Mouse (Mus musculus) liver, embryonic 15.5 days (tissue): Measurements from ENCODE around the gene Tbp. TPM values are rescaled to one million over a fixed set of nuclear protein-coding genes. Genes with fewer than 3 reads are reported as not detected.

ENCODE experiments used
- ATAC-seq: fragments of 200-750 bp; cut with Nextera tagmentation; 2 replicates; pipeline ENCODE4 v1.8.0; 2017; ENCODE audit warnings: moderate number of reproducible peaks, mild to moderate bottlenecking, moderate library complexity; ENCODE audit not compliant: insufficient read depth
- H3K27ac ChIP-seq: fragments of 300-500 bp; sonication (generic); replicated peaks from 2 replicates; pipeline ENCODE4 v1.5.1; 2015; ENCODE audit warnings: mild to moderate bottlenecking, inconsistent platforms
- H3K27me3 ChIP-seq: fragments of 300-500 bp; sonication (generic); 2 replicates; pipeline ENCODE4 v1.6.1; 2015; ENCODE audit warnings: mild to moderate bottlenecking, inconsistent platforms
- H3K36me3 ChIP-seq: fragments of 300-500 bp; sonication (generic); replicated peaks from 2 replicates; pipeline ENCODE4 v1.6.1; 2015; ENCODE audit warnings: moderate library complexity, mild to moderate bottlenecking, inconsistent platforms
- H3K4me1 ChIP-seq: fragments of 300-500 bp; sonication (generic); replicated peaks from 2 replicates; pipeline ENCODE4 v1.6.1; 2015; ENCODE audit warnings: inconsistent platforms
- H3K4me2 ChIP-seq: fragments of 300-500 bp; sonication (generic); 2 replicates; pipeline ENCODE4 v1.6.1; 2015; ENCODE audit warnings: moderate library complexity, mild to moderate bottlenecking, inconsistent platforms
- H3K4me3 ChIP-seq: fragments of 300-500 bp; sonication (generic); replicated peaks from 2 replicates; pipeline ENCODE4 v1.5.1; 2015; ENCODE audit warnings: mild to moderate bottlenecking, inconsistent platforms
- H3K9ac ChIP-seq: fragments of 300-500 bp; sonication (generic); 2 replicates; pipeline ENCODE4 v1.6.1; 2015; ENCODE audit warnings: moderate library complexity, mild to moderate bottlenecking, inconsistent platforms
- H3K9me3 ChIP-seq: fragments of 300-500 bp; sonication (generic); replicated peaks from 2 replicates; pipeline ENCODE4 v1.6.1; 2016; ENCODE audit warnings: inconsistent platforms
- WGBS: fragments of 180-500 bp; shearing (Covaris S2); methylation state at CpG from one replicate; pipeline ENCODE4 v1.1.7; 2015; ENCODE audit warnings: mixed read lengths; ENCODE audit not compliant: insufficient replicate concordance; 5-methylcytosine and 5-hydroxymethylcytosine counted together
- polyA plus RNA-seq: library from polyadenylated mRNA; unstranded; fragments of >200 nt; fragmentation: Nextera tagmentation; extraction: Ambion mirVana; gene quantifications from 2 replicates; pipeline ENCODE4 v1.2.1, GENCODE M21; 2015

Tbp gene
- polyA plus RNA-seq, 1 experiment from 2014 or later, result 17.6 TPM

- no peak overlapping the region for H3K27ac ChIP-seq
- H3K36me3 ChIP-seq, result peaks cover 91% of the 10 kb centered on the region
- no peak overlapping the region for H3K9ac ChIP-seq
- H3K9me3 ChIP-seq, result no peaks in the 10 kb centered on the region
- H3K4me3 ChIP-seq, result no peak overlapping the region
- no peaks in the 10 kb centered on the region for H3K27me3 ChIP-seq
- H3K4me2 ChIP-seq, result no peak overlapping the region
- no peaks in the 10 kb centered on the region for H3K4me1 ChIP-seq
- WGBS, result 38% methylated on average over 5 of the region's 5 CpGs
- no peak for ATAC-seq
Observed at GRCm38 (mm10) chr17:15517776-15518175, 18.1 kb downstream of the Tbp start.

GRCm38 (mm10) chr17:15518186-15518585 lies 18.5 kb downstream of the Tbp start:
- no peaks in the 10 kb centered on the region for H3K27me3 ChIP-seq
- H3K36me3 ChIP-seq, result peaks cover 95% of the 10 kb centered on the region
- no peaks in the 10 kb centered on the region for H3K9me3 ChIP-seq
- no peak overlapping the region for H3K4me3 ChIP-seq
- 82% methylated on average over 5 of the region's 5 CpGs for WGBS
- no peak for ATAC-seq
- no peak overlapping the region for H3K27ac ChIP-seq
- no peaks in the 10 kb centered on the region for H3K4me1 ChIP-seq
- H3K9ac ChIP-seq, result no peak overlapping the region
- no peak overlapping the region for H3K4me2 ChIP-seq

- H3K9me3 ChIP-seq, result no peaks in the 10 kb centered on the region
- no peak overlapping the region for H3K27ac ChIP-seq
- H3K36me3 ChIP-seq, result peaks cover 94% of the 10 kb centered on the region
- H3K4me2 ChIP-seq, result no peak overlapping the region
- 85% methylated on average over 1 of the region's 1 CpGs for WGBS
- no peak overlapping the region for H3K4me3 ChIP-seq
- no peak for ATAC-seq
- no peaks in the 10 kb centered on the region for H3K27me3 ChIP-seq
- no peaks in the 10 kb centered on the region for H3K4me1 ChIP-seq
- no peak overlapping the region for H3K9ac ChIP-seq
Observed at GRCm38 (mm10) chr17:15518766-15519165, 19.1 kb downstream of the Tbp start.

GRCm38 (mm10) chr17:15526304-15526703 lies 26.6 kb downstream of the Tbp start:
- peak overlapping the region; percentile 87 for H3K27ac ChIP-seq
- H3K4me3 ChIP-seq, result peak overlapping the region; percentile 73
- no peak for ATAC-seq

DNA sequence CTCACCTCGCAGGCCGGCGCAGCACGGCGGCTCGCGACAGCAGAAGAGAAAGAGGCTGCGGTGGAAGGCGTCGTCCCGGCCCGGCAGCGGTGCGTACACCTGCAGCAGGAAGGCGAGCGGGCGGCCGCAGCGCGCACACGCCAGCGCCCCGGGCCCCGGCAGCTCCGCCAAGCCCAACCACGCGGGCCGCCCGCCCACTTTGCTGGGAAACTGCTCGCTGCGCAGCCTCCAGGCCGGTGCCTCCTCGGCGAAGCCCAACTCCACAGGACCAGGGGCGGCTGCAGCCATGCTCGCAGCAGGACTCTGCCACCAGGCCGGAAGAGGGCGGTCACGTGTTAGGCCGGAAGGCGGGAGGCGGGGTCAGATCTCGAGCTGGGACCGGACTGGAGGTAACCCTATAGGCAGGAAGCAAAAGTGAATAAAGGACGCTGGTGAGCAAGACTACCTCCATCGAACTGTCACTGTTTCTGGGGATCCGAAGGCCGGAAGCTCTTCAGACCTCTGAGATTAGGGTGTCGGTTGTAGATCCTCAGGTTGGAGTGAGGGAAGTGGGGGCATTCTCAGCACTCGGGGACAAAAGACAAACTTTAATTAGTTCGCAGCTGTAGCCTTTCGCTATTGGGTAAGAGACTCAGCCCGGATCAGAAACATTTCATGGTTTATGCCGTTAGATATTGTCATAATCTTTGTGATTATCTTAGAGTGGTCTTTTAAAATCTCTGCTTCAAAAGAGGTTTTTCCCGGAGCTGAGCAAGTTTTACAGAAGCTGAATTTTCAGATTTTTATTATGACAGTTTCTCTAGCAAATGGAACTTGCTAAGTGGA lies 27.5 kb downstream of the Tbp start, which contains the start of gene Pdcd2:
Pdcd2 (minus strand) TSS at position 316 of the 825 bp plus-strand sequence.
- Histone ChIP-seq H3K27ac (peak within 1 kb of the TSS; percentile 87), H3K9me3 (no peaks in the 10 kb centered on the region), H3K4me3 (peak within 1 kb of the TSS; percentile 73), H3K4me1 (peaks cover 29% of the 10 kb centered on the region), H3K4me2 (peak within 1 kb of the TSS; percentile 92), H3K36me3 (peaks cover 30% of the 10 kb centered on the region), H3K27me3 (no peaks in the 10 kb centered on the region), H3K9ac (peak within 1 kb of the TSS; percentile 83)
- ATAC-seq, result peak; percentile 100
- under 1% methylated on average over 55 of the region's 55 CpGs for WGBS

More at GRCm38 (mm10) chr17:15526304-15526703, 26.6 kb downstream of the Tbp start:
- H3K9ac ChIP-seq, result peak overlapping the region; percentile 83
- WGBS, result 5% methylated on average over 10 of the region's 10 CpGs
- peaks cover 39% of the 10 kb centered on the region for H3K36me3 ChIP-seq
- no peaks in the 10 kb centered on the region for H3K9me3 ChIP-seq
- H3K4me2 ChIP-seq, result peak overlapping the region; percentile 92
- no peaks in the 10 kb centered on the region for H3K27me3 ChIP-seq
- peaks cover 29% of the 10 kb centered on the region for H3K4me1 ChIP-seq

- Histone ChIP-seq H3K36me3 (peaks cover 24% of the 10 kb centered on the region), H3K4me2 (peak overlapping the region; percentile 92), H3K27me3 (no peaks in the 10 kb centered on the region), H3K9ac (peak overlapping the region; percentile 83), H3K9me3 (no peaks in the 10 kb centered on the region), H3K4me3 (peak overlapping the region; percentile 73), H3K27ac (peak overlapping the region; percentile 87), H3K4me1 (peaks cover 29% of the 10 kb centered on the region)
- WGBS, result 21% methylated on average over 3 of the region's 3 CpGs
- ATAC-seq, result no peak
Observed at GRCm38 (mm10) chr17:15527811-15528136, 28.1 kb downstream of the Tbp start.

- no peak overlapping the region for H3K9ac ChIP-seq
- no peak for ATAC-seq
- peaks cover 16% of the 10 kb centered on the region for H3K36me3 ChIP-seq
- no peak overlapping the region for H3K4me3 ChIP-seq
- peaks cover 29% of the 10 kb centered on the region for H3K4me1 ChIP-seq
- 40% methylated on average over 2 of the region's 2 CpGs for WGBS
- no peak overlapping the region for H3K27ac ChIP-seq
- no peaks in the 10 kb centered on the region for H3K9me3 ChIP-seq
- H3K4me2 ChIP-seq, result no peak overlapping the region
- H3K27me3 ChIP-seq, result no peaks in the 10 kb centered on the region; the same call in 1 of the 2 replicates
Observed at GRCm38 (mm10) chr17:15528887-15529286, 29.2 kb downstream of the Tbp start.

- 30% methylated on average over 5 of the region's 5 CpGs for WGBS
Observed at GRCm38 (mm10) chr17:15530141-15530540, 30.5 kb downstream of the Tbp start.

DNA sequence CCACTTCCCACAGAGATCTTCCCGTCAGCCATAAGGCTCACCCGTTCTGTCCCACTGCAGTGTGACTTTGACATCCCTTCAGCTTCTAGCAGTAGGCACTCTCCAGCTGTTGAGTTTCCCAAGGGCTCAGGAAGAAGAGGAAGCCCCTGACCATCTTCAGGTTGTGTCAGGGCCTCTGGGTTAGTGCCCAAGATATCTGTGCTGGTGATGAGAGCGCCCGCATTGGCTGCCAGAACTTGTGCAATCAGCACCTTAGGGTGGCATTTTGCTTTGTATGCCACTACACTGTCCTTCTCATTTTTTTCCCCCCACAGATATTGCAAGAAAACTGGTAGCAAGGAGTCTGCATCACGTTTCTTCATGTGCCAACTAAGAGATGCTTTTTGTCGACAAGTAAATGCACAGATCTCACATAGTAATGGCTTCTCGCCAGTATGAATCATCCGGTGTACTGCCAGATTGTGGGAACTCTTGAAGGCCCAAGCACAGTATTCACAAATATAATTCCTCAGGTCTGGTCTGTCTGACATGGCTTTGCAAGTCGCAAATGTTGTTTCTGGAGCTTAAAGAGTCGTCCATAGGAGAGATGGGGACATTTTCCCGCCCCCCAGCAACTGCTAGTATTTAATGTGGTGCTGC lies 35.6 kb downstream of the Tbp start:
- Histone ChIP-seq H3K36me3 (no peaks in the 10 kb centered on the region), H3K4me2 (no peak overlapping the region; the same call in 1 of the 2 replicates), H3K27ac (no peak overlapping the region), H3K27me3 (peaks cover 43% of the 10 kb centered on the region), H3K9me3 (no peaks in the 10 kb centered on the region), H3K9ac (no peak overlapping the region), H3K4me1 (0 out of 2 replicates have a peak, but pooled peaks cover 7% of the 10 kb centered on the region), H3K4me3 (no peak overlapping the region)
- ATAC-seq, result no peak
- WGBS, result 56% methylated on average over 11 of the region's 11 CpGs

More at GRCm38 (mm10) chr17:15530141-15530540, 30.5 kb downstream of the Tbp start:
- no peak overlapping the region for H3K27ac ChIP-seq
- peaks cover 6% of the 10 kb centered on the region for H3K27me3 ChIP-seq
- H3K9me3 ChIP-seq, result no peaks in the 10 kb centered on the region
- no peak overlapping the region for H3K4me3 ChIP-seq
- H3K36me3 ChIP-seq, result peaks cover 4% of the 10 kb centered on the region; the same call in 1 of the 2 replicates
- no peak for ATAC-seq
- no peak overlapping the region for H3K9ac ChIP-seq
- H3K4me2 ChIP-seq, result no peak overlapping the region
- peaks cover 29% of the 10 kb centered on the region for H3K4me1 ChIP-seq

GRCm38 (mm10) chr17:15535943-15536342 lies 36.3 kb downstream of the Tbp start:
- H3K27me3 ChIP-seq, result peaks cover 46% of the 10 kb centered on the region
- no peak for ATAC-seq
- WGBS, result 10% methylated on average over 8 of the region's 8 CpGs
- H3K27ac ChIP-seq, result no peak overlapping the region
- H3K36me3 ChIP-seq, result no peaks in the 10 kb centered on the region
- H3K4me3 ChIP-seq, result peak overlapping the region; percentile 35
- H3K4me2 ChIP-seq, result peak overlapping the region; percentile 64
- no peak overlapping the region for H3K9ac ChIP-seq
- H3K4me1 ChIP-seq, result 0 out of 2 replicates have a peak, but pooled peaks cover 7% of the 10 kb centered on the region
- H3K9me3 ChIP-seq, result no peaks in the 10 kb centered on the region

DNA sequence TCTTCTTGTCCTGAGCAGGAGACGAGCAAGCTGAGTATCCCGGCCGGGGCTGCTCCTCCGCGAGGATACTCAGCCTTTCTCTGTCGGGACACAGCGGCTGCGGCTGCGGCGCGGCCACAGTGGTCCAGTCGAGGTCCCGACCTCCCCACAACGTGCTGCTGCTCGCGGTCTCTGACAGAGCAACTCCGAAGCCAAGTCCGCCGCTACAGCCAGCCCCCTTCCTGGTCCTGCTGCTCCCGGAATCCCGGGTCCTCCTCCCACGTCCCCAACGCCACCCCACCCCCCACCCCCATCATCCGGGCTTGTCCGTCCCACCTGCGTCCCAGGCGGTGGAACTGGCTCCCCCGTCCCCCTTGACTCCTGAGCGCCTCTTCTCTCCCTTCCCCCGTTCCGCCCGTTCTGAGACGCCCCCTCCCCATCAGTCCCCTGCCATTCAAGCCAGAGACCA lies 36.8 kb downstream of the Tbp start:
- H3K4me3 ChIP-seq, result peak overlapping the region; percentile 35
- ATAC-seq, result no peak
- H3K4me1 ChIP-seq, result 0 out of 2 replicates have a peak, but pooled peaks cover 7% of the 10 kb centered on the region
- peaks cover 46% of the 10 kb centered on the region for H3K27me3 ChIP-seq
- H3K9ac ChIP-seq, result no peak overlapping the region
- H3K9me3 ChIP-seq, result no peaks in the 10 kb centered on the region
- H3K4me2 ChIP-seq, result peak overlapping the region; percentile 64
- WGBS, result 2% methylated on average over 33 of the region's 33 CpGs
- H3K27ac ChIP-seq, result no peak overlapping the region
- H3K36me3 ChIP-seq, result no peaks in the 10 kb centered on the region
